Mouse (Mus musculus) central nervous system, embryonic 11.5 days (tissue): Measurements from ENCODE around the gene Bsg. TPM values are rescaled to one million over a fixed set of nuclear protein-coding genes. Genes with fewer than 3 reads are reported as not detected.

Source experiments
- polyA plus RNA-seq: library from polyadenylated mRNA; depleted of rRNA; stranded (reverse); fragments of >200 nt; gene quantifications from 2 replicates; pipeline ENCODE4 v1.2.3, GENCODE M21; 2012; rRNA removed

Bsg gene
- 332 and 473 TPM in 2 replicates for polyA plus RNA-seq

GRCm38 (mm10) chr10:79704065-79704969 lies at the start of gene Bsg:
Gene Bsg, plus strand, starts transcription at chr10:79704491.

DNA sequence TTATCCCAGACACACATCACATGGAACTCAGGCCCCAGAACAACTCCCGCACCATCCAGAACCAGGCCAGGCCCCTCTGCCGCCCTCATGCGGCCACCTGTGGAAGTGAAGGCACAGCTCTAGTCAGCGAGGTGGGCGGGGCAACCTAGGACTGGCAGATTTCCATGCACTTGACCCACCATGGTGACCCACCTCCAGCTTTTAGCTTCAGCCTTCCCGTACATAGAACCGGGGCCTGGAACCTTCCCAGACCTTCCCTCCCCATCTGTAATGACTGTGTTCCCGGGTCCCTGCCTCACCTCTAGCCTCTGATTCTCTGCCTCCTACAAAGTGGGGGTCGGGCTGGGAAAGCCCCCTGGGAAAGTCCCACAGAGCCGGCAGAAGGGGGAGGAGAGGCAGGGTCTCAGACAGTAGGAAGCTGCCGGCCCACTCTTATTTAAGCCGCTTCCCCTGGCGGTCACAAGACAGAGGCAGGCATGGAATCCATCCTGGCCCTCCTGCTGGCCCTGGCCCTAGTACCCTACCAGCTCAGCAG lies 40.1 kb upstream of the Bsg start, which contains the start of gene Madcam1:
Gene Madcam1 (plus strand): TSS at position 429 of the 535 bp plus-strand sequence.

DNA sequence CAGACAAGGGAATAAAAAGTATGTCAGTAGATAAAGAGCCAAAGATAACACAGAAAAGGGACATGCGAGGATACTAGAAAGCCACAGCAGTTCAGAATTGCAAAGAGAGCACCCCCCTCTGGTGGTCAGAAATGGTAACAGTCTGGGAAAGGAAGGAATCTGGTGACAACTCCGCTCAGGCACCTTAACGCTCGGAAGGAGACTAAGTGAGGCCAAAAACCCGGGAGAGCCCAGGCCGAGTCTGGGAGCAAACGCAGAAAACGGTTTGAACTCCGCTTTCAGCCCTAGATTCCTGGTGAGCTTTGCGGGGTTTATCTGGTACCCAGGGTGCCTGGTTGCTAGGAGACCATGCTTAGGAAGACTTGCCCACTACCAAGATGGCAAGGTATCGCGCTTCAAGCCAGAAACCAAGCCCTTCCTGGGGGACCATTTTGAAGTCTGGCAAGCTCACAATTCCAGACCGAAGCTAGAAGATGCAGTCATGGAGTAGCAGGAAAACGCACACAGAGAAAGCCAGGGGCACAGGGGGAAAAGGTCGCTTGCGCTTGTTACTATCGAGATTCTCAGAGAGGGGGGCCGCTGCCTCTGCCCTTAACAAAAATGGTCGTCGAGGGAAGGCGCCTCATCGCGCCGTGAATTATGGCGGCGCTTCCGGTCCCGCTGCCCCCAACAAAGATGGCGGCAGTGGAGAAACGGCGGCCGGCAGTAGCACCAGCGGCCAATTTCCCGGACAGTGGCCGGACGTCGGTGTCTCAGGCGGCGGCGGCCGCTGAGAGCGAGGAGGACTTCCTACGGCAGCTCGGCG lies 35.3 kb upstream of the Bsg start, which contains the start of gene Tpgs1:
Gene Tpgs1 (plus strand): TSS at position 599 of the 805 bp plus-strand sequence.

GRCm38 (mm10) chr10:79681591-79682245 lies 22.6 kb upstream of the Bsg start, which contains the start of gene Cdc34:
Gene Cdc34, plus strand, starts transcription at chr10:79682195.

GRCm38 (mm10) chr10:79688720-79689119 lies 15.6 kb upstream of the Bsg start, which contains the start of gene Gzmm:
Gene Gzmm, plus strand, starts transcription at chr10:79689020.

DNA sequence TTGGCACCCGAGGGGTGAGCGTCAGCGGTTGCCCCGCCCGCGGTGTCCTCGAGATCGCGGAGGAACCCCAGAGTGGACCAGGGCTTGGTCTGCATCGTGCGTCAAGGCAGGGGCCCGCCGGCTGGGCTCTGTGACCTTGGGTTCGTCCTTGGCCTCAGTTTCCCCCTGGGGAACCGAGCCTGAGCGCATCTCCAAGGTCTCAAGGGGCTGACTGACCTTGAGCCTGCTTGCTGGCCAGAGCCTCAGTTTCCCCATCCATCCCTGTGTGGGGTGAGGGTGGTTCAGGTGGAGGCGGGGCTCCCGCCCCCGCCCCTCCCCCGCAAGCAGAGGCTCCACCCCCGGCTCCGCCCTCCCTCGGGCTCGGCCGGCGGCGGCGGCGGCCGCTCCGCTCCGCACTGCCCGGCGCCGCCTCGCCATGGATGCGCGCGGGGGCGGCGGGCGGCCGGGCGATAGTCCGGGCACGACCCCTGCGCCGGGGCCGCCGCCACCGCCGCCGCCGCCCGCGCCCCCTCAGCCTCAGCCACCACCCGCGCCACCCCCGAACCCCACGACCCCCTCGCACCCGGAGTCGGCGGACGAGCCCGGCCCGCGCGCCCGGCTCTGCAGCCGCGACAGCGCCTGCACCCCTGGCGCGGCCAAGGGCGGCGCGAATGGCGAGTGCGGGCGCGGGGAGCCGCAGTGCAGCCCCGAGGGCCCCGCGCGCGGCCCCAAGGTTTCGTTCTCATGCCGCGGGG lies 12.1 kb downstream of the Bsg start, which contains the start of gene Hcn2:
Gene Hcn2 (plus strand): TSS at position 381 of the 734 bp plus-strand sequence.

DNA sequence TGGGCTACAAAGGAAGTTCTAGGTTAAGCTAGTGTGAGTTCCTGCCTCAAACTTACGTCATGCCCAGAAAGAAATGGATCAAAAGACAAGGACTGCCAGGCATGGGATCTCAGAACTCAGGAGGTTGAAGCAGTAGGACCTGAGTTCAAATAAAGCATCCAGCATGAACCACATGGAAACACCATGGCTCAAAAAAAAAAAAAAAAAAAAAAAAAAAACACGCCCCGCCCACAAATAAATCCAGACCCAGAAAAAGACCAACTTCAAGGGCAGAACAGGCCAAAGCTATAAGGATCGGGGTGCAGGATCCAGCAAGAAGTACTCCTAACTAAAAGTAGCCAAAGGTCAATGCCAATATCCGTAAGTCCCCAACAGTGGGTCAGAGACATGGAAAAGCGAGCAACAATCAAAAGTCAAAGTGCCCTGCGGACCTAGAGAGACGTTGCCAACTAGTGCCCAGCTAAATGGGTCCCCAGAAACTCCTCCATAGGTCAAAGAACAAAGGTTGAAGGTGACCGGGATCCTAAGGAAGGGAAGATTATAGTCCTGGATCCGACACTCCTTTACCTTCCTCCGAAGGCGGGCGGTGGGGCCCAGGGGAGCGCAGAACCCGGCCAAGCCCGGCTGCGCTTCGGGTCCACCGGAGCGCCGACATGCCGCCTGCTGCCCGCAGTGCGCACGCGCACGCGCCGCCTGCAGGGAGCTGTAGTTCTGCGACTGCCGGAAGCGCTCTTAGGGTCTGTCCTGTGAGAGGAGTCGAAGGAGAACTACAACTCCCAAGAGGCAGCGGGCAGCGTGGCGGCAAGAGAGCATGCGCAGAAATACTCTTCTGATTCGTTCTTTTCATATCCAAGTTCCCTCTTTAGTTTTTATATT lies 41.8 kb downstream of the Bsg start, which contains the start of gene Polrmt:
Gene Polrmt (minus strand): TSS at position 684 of the 876 bp plus-strand sequence.

DNA sequence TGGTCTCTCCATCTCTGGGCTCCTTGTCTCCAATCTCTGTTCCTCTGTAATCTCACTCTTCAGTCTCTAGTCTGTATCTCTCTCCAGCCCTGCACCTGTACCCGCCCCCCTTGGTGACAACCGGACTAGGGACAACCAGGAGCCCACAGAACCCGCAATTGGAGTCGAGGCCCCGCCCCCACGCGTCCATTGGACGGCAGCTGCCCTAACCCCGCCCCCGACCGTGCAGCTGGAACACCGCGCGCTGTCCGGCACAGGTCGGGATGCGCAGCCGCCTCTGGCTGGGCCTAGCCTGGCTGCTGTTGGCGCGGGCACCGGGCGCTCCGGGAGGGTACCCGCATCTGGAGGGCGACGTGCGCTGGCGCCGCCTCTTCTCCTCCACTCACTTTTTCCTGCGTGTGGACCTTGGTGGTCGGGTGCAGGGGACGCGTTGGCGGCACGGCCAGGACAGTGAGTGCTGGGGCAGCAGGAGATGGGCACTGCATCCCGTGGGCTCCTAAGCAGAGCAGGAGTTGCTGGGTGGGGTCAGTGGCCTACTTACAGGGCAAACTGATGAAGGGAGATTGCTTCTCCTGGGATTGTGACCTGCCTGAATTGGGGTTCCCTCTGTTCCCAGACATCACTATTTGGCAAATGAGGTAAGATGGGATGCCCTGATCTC lies 50.7 kb downstream of the Bsg start, which contains the start of gene Fgf22:
Gene Fgf22 (plus strand): TSS at position 221 of the 661 bp plus-strand sequence.

Other genes starting within 250 kb of the Bsg start
- gene Vmn2r83, start 235.8 kb upstream of the Bsg start, polyA plus RNA-seq, result not detected in 2 replicates
- 5.5 and 10.1 TPM in 2 replicates for gene Plpp2, start 170.7 kb upstream of the Bsg start, polyA plus RNA-seq
- 120 and 122 TPM in 2 replicates for gene Mier2, start 149.3 kb upstream of the Bsg start, polyA plus RNA-seq
- gene Theg, start 117.2 kb upstream of the Bsg start, polyA plus RNA-seq, result not detected in 2 replicates
- 1.3 and 1.4 TPM in 2 replicates for gene C2cd4c, start 90.5 kb upstream of the Bsg start, polyA plus RNA-seq
- 29.5 and 34.5 TPM in 2 replicates for gene Shc2, start 66.6 kb upstream of the Bsg start, polyA plus RNA-seq
- gene Odf3l2, start 58.8 kb upstream of the Bsg start, polyA plus RNA-seq, result not detected in 2 replicates
- gene Madcam1, start 39.9 kb upstream of the Bsg start, polyA plus RNA-seq, result 0.50 and 2.5 TPM in 2 replicates
- gene Tpgs1, start 35.1 kb upstream of the Bsg start, polyA plus RNA-seq, result 47.9 and 61.7 TPM in 2 replicates
- 177 and 195 TPM in 2 replicates for gene Cdc34, start 22.3 kb upstream of the Bsg start, polyA plus RNA-seq
- 0.81 and 1.5 TPM in 2 replicates for gene Gzmm, start 15.5 kb upstream of the Bsg start, polyA plus RNA-seq
- gene Hcn2, start 12.1 kb downstream of the Bsg start, polyA plus RNA-seq, result 1.0 and 1.2 TPM in 2 replicates
- 51.6 and 58.3 TPM in 2 replicates for gene Polrmt, start 42.1 kb downstream of the Bsg start, polyA plus RNA-seq
- gene Fgf22, start 50.6 kb downstream of the Bsg start, polyA plus RNA-seq, result 0.08 and 0.26 TPM in 2 replicates
- gene Rnf126, start 62.5 kb downstream of the Bsg start, polyA plus RNA-seq, result 122 and 132 TPM in 2 replicates
- 1.00 and 2.3 TPM in 2 replicates for gene Fstl3, start 72.8 kb downstream of the Bsg start, polyA plus RNA-seq
- gene Prss57, start 86.5 kb downstream of the Bsg start, polyA plus RNA-seq, result 0.08 and 0.16 TPM in 2 replicates
- 98.3 and 130 TPM in 2 replicates for gene Palm, start 89.1 kb downstream of the Bsg start, polyA plus RNA-seq
- 0.64 and 0.96 TPM in 2 replicates for gene Misp, start 116.5 kb downstream of the Bsg start, polyA plus RNA-seq
- 162 and 407 TPM in 2 replicates for gene Ptbp1, start 149.9 kb downstream of the Bsg start, polyA plus RNA-seq
- 15.3 and 15.8 TPM in 2 replicates for gene Prtn3, start 170.0 kb downstream of the Bsg start, polyA plus RNA-seq
- 256 and 339 TPM in 2 replicates for gene Plppr3, start 170.1 kb downstream of the Bsg start, polyA plus RNA-seq
- 0.43 and 0.54 TPM in 2 replicates for gene Elane, start 181.8 kb downstream of the Bsg start, polyA plus RNA-seq
- gene Cfd, start 186.4 kb downstream of the Bsg start, polyA plus RNA-seq, result 0.09 and 0.50 TPM in 2 replicates
- gene Med16, start 204.4 kb downstream of the Bsg start, polyA plus RNA-seq, result 47.8 and 59.6 TPM in 2 replicates
- gene Gm26602, start 206.4 kb downstream of the Bsg start, polyA plus RNA-seq, result not detected in 2 replicates
- 1.2 and 1.3 TPM in 2 replicates for gene Kiss1r, start 212.5 kb downstream of the Bsg start, polyA plus RNA-seq
- gene R3hdm4, start 216.7 kb downstream of the Bsg start, polyA plus RNA-seq, result 110 and 123 TPM in 2 replicates
- gene Arid3a, start 222.6 kb downstream of the Bsg start, polyA plus RNA-seq, result 11.1 and 12.1 TPM in 2 replicates